Mouse (Mus musculus) embryonic facial prominence, embryonic 13.5 days (tissue): ENCODE measurements around the gene 3110082J24Rik. TPM values are rescaled to one million over a fixed set of nuclear protein-coding genes. Genes with fewer than 3 reads are reported as not detected.

ENCODE experiments used
- ATAC-seq: fragments of 200-750 bp; cut with Nextera tagmentation; 2 replicates; pipeline ENCODE4 v1.8.0; 2017; ENCODE audit warnings: low read depth; ENCODE audit not compliant: insufficient number of reproducible peaks, insufficient read depth, low FRiP score, low TSS enrichment
- H3K27ac ChIP-seq: fragments of 300-500 bp; sonication (generic); 2 replicates; pipeline ENCODE4 v1.5.1; 2015; ENCODE audit warnings: moderate library complexity, mild to moderate bottlenecking, inconsistent platforms
- H3K27me3 ChIP-seq: fragments of 300-500 bp; sonication (generic); 2 replicates; pipeline ENCODE4 v1.6.1; 2015; ENCODE audit warnings: mild to moderate bottlenecking, inconsistent platforms
- H3K36me3 ChIP-seq: fragments of 300-500 bp; sonication (generic); 2 replicates; pipeline ENCODE4 v1.6.1; 2015; ENCODE audit warnings: mild to moderate bottlenecking, inconsistent platforms
- H3K4me1 ChIP-seq: fragments of 300-500 bp; sonication (generic); 2 replicates; pipeline ENCODE4 v1.6.1; 2015; ENCODE audit warnings: inconsistent platforms
- H3K4me2 ChIP-seq: fragments of 300-500 bp; sonication (generic); 2 replicates; pipeline ENCODE4 v1.6.1; 2015; ENCODE audit warnings: moderate library complexity, mild to moderate bottlenecking, inconsistent platforms
- H3K4me3 ChIP-seq: fragments of 300-500 bp; sonication (generic); 2 replicates; pipeline ENCODE4 v1.5.1; 2015; ENCODE audit warnings: mild to moderate bottlenecking, inconsistent platforms
- H3K9ac ChIP-seq: fragments of 300-500 bp; sonication (generic); 2 replicates; pipeline ENCODE4 v1.6.1; 2015; ENCODE audit warnings: mild to moderate bottlenecking, inconsistent platforms
- H3K9me3 ChIP-seq: fragments of 300-500 bp; sonication (generic); 2 replicates; pipeline ENCODE4 v1.6.1; 2016; ENCODE audit warnings: inconsistent platforms
- WGBS: fragments of 180-500 bp; shearing (Covaris S2); methylation state at CpG from one replicate; pipeline ENCODE4 v1.1.7; 2015; ENCODE audit warnings: mixed read lengths; 5-methylcytosine and 5-hydroxymethylcytosine counted together
- polyA plus RNA-seq: library from polyadenylated mRNA; unstranded; fragments of >200 nt; fragmentation: Nextera tagmentation; extraction: Ambion mirVana; gene quantifications from 2 replicates; pipeline ENCODE4 v1.2.1, GENCODE M21; 2015

3110082J24Rik gene
- polyA plus RNA-seq, 1 experiment from 2014 or later, result not detected

- Histone ChIP-seq H3K9ac (no peak overlapping the region), H3K9me3 (no peaks in the 10 kb centered on the region), H3K4me2 (no peak overlapping the region), H3K4me1 (no peaks in the 10 kb centered on the region), H3K27ac (no peak overlapping the region), H3K4me3 (no peak overlapping the region), H3K36me3 (peaks cover 84% of the 10 kb centered on the region), H3K27me3 (no peaks in the 10 kb centered on the region)
- ATAC-seq, result no peak
- 91% methylated on average over 11 of the region's 11 CpGs for WGBS
Observed at GRCm38 (mm10) chr5:30135711-30136231, 29.9 kb upstream of the 3110082J24Rik start.

DNA sequence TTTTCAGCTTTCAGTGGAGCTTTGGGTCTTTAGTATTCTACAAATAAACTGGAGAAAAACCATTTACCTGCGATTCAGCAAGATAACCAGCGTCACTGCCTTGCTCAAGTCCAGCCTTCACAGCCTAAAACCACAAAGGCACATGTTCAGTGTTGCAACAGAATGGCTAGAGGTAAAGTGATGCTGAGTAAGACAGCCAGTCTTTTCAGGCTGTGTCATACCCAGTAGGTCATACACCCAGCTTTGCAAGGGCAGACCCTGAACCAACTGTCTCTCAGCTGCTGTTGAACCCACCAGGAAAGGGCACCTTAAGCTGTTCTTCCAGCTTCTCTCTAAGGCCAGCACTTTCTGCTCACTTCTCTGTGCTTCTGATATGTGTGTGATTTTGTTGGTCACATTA, 26.3 kb upstream of the 3110082J24Rik start:
- H3K9me3 ChIP-seq, result no peaks in the 10 kb centered on the region
- H3K36me3 ChIP-seq, result peaks cover 87% of the 10 kb centered on the region
- H3K9ac ChIP-seq, result no peak overlapping the region
- WGBS, result 91% methylated on average over 2 of the region's 2 CpGs
- H3K4me1 ChIP-seq, result no peaks in the 10 kb centered on the region
- H3K4me3 ChIP-seq, result no peak overlapping the region
- H3K27ac ChIP-seq, result no peak overlapping the region
- H3K4me2 ChIP-seq, result no peak overlapping the region
- no peaks in the 10 kb centered on the region for H3K27me3 ChIP-seq
- ATAC-seq, result no peak

DNA sequence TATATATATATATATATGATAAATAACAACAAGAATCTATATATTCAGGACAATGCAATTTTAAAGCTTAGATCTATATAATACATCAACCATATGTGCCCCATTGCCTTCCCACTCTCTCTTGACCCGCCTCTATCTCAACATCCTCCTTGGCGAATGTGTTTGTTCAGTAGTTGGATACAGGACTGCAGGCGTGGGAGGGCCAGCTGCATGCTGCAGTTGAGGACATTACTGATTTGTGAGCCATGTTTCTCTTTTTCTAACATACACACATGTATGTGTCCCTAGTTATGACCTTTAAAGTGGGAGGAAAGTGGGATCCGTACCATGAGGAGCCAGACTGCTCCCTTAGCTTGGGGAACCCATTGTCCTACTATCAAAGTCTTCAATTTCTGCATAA, 25.4 kb upstream of the 3110082J24Rik start:
- Histone ChIP-seq H3K4me3 (no peak overlapping the region), H3K9me3 (no peaks in the 10 kb centered on the region), H3K9ac (no peak overlapping the region), H3K27me3 (no peaks in the 10 kb centered on the region), H3K4me2 (no peak overlapping the region), H3K4me1 (no peaks in the 10 kb centered on the region), H3K36me3 (peaks cover 89% of the 10 kb centered on the region), H3K27ac (no peak overlapping the region)
- ATAC-seq, result no peak
- 88% methylated on average over 4 of the region's 4 CpGs for WGBS

DNA sequence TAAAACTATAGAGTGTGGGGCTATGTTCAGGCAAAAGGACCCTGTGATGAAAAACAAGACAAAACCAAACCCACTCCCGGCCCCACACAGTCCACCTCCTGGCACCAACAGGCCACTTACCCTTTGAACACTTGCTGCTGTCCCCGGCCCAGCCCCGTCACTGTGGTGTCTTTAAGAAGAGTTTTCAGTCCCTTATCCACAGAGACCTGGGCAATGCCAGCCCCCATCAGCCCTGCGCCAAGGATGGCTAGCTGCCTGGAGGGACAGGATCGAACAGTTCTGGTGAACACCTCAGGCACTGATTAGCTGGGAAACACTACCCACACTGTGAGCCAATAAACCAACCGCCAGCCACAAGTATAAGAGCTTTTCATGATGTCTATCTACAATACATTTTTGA, 22.8 kb upstream of the 3110082J24Rik start:
- no peaks in the 10 kb centered on the region for H3K9me3 ChIP-seq
- H3K4me1 ChIP-seq, result no peaks in the 10 kb centered on the region
- H3K27me3 ChIP-seq, result no peaks in the 10 kb centered on the region
- H3K9ac ChIP-seq, result no peak overlapping the region
- WGBS, result 91% methylated on average over 6 of the region's 6 CpGs
- H3K27ac ChIP-seq, result no peak overlapping the region
- H3K36me3 ChIP-seq, result peaks cover 90% of the 10 kb centered on the region
- no peak overlapping the region for H3K4me3 ChIP-seq
- H3K4me2 ChIP-seq, result no peak overlapping the region
- no peak for ATAC-seq

- Histone ChIP-seq H3K36me3 (peaks cover 90% of the 10 kb centered on the region), H3K27me3 (no peaks in the 10 kb centered on the region), H3K4me2 (no peak overlapping the region), H3K9me3 (no peaks in the 10 kb centered on the region), H3K27ac (no peak overlapping the region), H3K4me3 (no peak overlapping the region), H3K9ac (no peak overlapping the region), H3K4me1 (no peaks in the 10 kb centered on the region)
- ATAC-seq, result no peak
- WGBS, result 91% methylated on average over 13 of the region's 13 CpGs
Observed at GRCm38 (mm10) chr5:30127921-30128597, 22.2 kb upstream of the 3110082J24Rik start.

- no peak overlapping the region for H3K27ac ChIP-seq
- no peak overlapping the region for H3K4me2 ChIP-seq
- WGBS, result 87% methylated on average over 7 of the region's 7 CpGs
- peaks cover 90% of the 10 kb centered on the region for H3K36me3 ChIP-seq
- no peaks in the 10 kb centered on the region for H3K9me3 ChIP-seq
- H3K4me1 ChIP-seq, result no peaks in the 10 kb centered on the region
- H3K9ac ChIP-seq, result no peak overlapping the region
- no peak overlapping the region for H3K4me3 ChIP-seq
- no peaks in the 10 kb centered on the region for H3K27me3 ChIP-seq
- ATAC-seq, result no peak
Observed at GRCm38 (mm10) chr5:30126756-30127155, 20.9 kb upstream of the 3110082J24Rik start.

GRCm38 (mm10) chr5:30125587-30125986, 19.7 kb upstream of the 3110082J24Rik start:
- no peak overlapping the region for H3K4me3 ChIP-seq
- H3K4me1 ChIP-seq, result no peaks in the 10 kb centered on the region
- H3K9me3 ChIP-seq, result no peaks in the 10 kb centered on the region
- 37% methylated on average over 5 of the region's 5 CpGs for WGBS
- no peak overlapping the region for H3K4me2 ChIP-seq
- H3K27ac ChIP-seq, result no peak overlapping the region
- no peaks in the 10 kb centered on the region for H3K27me3 ChIP-seq
- no peak for ATAC-seq
- no peak overlapping the region for H3K9ac ChIP-seq
- peaks cover 96% of the 10 kb centered on the region for H3K36me3 ChIP-seq

DNA sequence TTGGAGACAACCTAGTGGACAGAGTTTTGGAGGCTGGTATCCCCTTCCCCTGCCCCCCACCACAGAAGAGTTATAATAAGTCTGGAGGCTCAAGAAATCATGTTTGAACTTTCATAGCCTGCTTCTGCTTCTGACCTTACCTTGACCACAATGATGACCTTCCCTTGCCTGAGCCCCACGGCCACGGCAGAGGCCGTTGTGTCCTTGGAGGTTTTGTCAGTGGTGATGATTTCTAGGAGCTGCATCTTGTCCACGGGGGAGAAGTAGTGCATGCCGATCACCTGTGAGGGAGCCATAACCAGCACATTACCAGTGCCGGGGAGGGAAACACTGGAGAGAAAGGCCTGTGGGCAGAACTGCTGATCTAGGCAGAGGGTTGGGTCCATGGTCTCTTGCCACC, 16.6 kb upstream of the 3110082J24Rik start:
- no peak overlapping the region for H3K4me2 ChIP-seq
- WGBS, result 96% methylated on average over 6 of the region's 6 CpGs
- peaks cover 97% of the 10 kb centered on the region for H3K36me3 ChIP-seq

GRCm38 (mm10) chr5:30120106-30120505, 14.2 kb upstream of the 3110082J24Rik start:
- ATAC-seq, result no peak
- H3K4me1 ChIP-seq, result no peaks in the 10 kb centered on the region
- WGBS, result 86% methylated on average over 7 of the region's 7 CpGs
- H3K27me3 ChIP-seq, result peaks cover 18% of the 10 kb centered on the region
- H3K4me3 ChIP-seq, result no peak overlapping the region
- no peak overlapping the region for H3K9ac ChIP-seq
- no peak overlapping the region for H3K4me2 ChIP-seq
- no peaks in the 10 kb centered on the region for H3K9me3 ChIP-seq
- no peak overlapping the region for H3K27ac ChIP-seq
- peaks cover 86% of the 10 kb centered on the region for H3K36me3 ChIP-seq

More for the DNA sequence above, 16.6 kb upstream of the 3110082J24Rik start:
- Histone ChIP-seq H3K4me3 (no peak overlapping the region), H3K27ac (no peak overlapping the region), H3K27me3 (no peaks in the 10 kb centered on the region), H3K4me1 (no peaks in the 10 kb centered on the region), H3K9ac (no peak overlapping the region), H3K9me3 (no peaks in the 10 kb centered on the region)
- no peak for ATAC-seq

- H3K27me3 ChIP-seq, result peaks cover 28% of the 10 kb centered on the region
- no peak overlapping the region for H3K4me2 ChIP-seq
- H3K4me1 ChIP-seq, result peaks cover 6% of the 10 kb centered on the region; the same call in 1 of the 2 replicates
- WGBS, result 91% methylated on average over 6 of the region's 6 CpGs
- peaks cover 77% of the 10 kb centered on the region for H3K36me3 ChIP-seq
- ATAC-seq, result no peak
- H3K9me3 ChIP-seq, result no peaks in the 10 kb centered on the region
- no peak overlapping the region for H3K4me3 ChIP-seq
- no peak overlapping the region for H3K9ac ChIP-seq
- no peak overlapping the region for H3K27ac ChIP-seq
Observed at GRCm38 (mm10) chr5:30119163-30119562, 13.3 kb upstream of the 3110082J24Rik start.

GRCm38 (mm10) chr5:30118018-30118417, 12.1 kb upstream of the 3110082J24Rik start:
- Histone ChIP-seq H3K9me3 (no peaks in the 10 kb centered on the region), H3K27me3 (peaks cover 39% of the 10 kb centered on the region), H3K36me3 (peaks cover 66% of the 10 kb centered on the region), H3K4me3 (no peak overlapping the region), H3K27ac (no peak overlapping the region), H3K4me1 (peaks cover 11% of the 10 kb centered on the region; the same call in 1 of the 2 replicates), H3K4me2 (no peak overlapping the region), H3K9ac (no peak overlapping the region)
- 80% methylated on average over 1 of the region's 1 CpGs for WGBS
- ATAC-seq, result no peak

GRCm38 (mm10) chr5:30115718-30116117, 9.8 kb upstream of the 3110082J24Rik start:
- H3K9me3 ChIP-seq, result no peaks in the 10 kb centered on the region
- H3K9ac ChIP-seq, result no peak overlapping the region
- H3K4me3 ChIP-seq, result no peak overlapping the region
- peaks cover 19% of the 10 kb centered on the region for H3K4me1 ChIP-seq
- 27% methylated on average over 10 of the region's 10 CpGs for WGBS
- H3K36me3 ChIP-seq, result peaks cover 43% of the 10 kb centered on the region
- H3K4me2 ChIP-seq, result no peak overlapping the region
- no peak overlapping the region for H3K27ac ChIP-seq
- ATAC-seq, result no peak
- peaks cover 62% of the 10 kb centered on the region for H3K27me3 ChIP-seq
